Mouse (Mus musculus) embryonic facial prominence, embryonic 12.5 days (tissue): Measurements from ENCODE around the gene BC049352. TPM values are rescaled to one million over a fixed set of nuclear protein-coding genes. Genes with fewer than 3 reads are reported as not detected.

Experiments
- ATAC-seq: fragments of 200-750 bp; cut with Nextera tagmentation; 2 replicates; pipeline ENCODE4 v1.8.0; 2017; ENCODE audit not compliant: insufficient number of reproducible peaks, insufficient read depth, low FRiP score, low TSS enrichment
- H3K27ac ChIP-seq: fragments of 300-500 bp; sonication (generic); 2 replicates; pipeline ENCODE4 v1.5.1; 2016; ENCODE audit warnings: mild to moderate bottlenecking
- H3K27me3 ChIP-seq: fragments of 300-500 bp; sonication (generic); 2 replicates; pipeline ENCODE4 v1.6.1; 2016; ENCODE audit warnings: mild to moderate bottlenecking, moderate library complexity
- H3K36me3 ChIP-seq: fragments of 300-500 bp; sonication (generic); 2 replicates; pipeline ENCODE4 v1.6.1; 2016; ENCODE audit warnings: mild to moderate bottlenecking
- H3K4me1 ChIP-seq: fragments of 300-500 bp; sonication (generic); 2 replicates; pipeline ENCODE4 v1.6.1; 2016
- H3K4me2 ChIP-seq: fragments of 300-500 bp; sonication (generic); replicated peaks from 2 replicates; pipeline ENCODE4 v1.6.1; 2016; ENCODE audit warnings: mild to moderate bottlenecking, moderate library complexity
- H3K4me3 ChIP-seq: fragments of 300-500 bp; sonication (generic); 2 replicates; pipeline ENCODE4 v1.5.1; 2016; ENCODE audit warnings: mild to moderate bottlenecking
- H3K9ac ChIP-seq: fragments of 300-500 bp; sonication (generic); 2 replicates; pipeline ENCODE4 v1.6.1; 2016; ENCODE audit warnings: mild to moderate bottlenecking, moderate library complexity
- H3K9me3 ChIP-seq: fragments of 300-500 bp; sonication (generic); 2 replicates; pipeline ENCODE4 v1.6.1; 2016; ENCODE audit warnings: mild to moderate bottlenecking, moderate library complexity
- WGBS: fragments of 180-500 bp; shearing (Covaris S2); methylation state at CpG from one replicate; pipeline ENCODE4 v1.1.7; 2016; 5-methylcytosine and 5-hydroxymethylcytosine counted together
- polyA plus RNA-seq: library from polyadenylated mRNA; unstranded; fragments of >200 nt; fragmentation: Nextera tagmentation; extraction: Ambion mirVana; gene quantifications from 2 replicates; pipeline ENCODE4 v1.2.1, GENCODE M21; 2016

The BC049352 gene
- polyA plus RNA-seq, 1 experiment from 2014 or later: 0.36 TPM

GRCm38 (mm10) chr9:45153361-45153760 is 28.4 kb upstream of the BC049352 start:
- H3K27me3 ChIP-seq: peaks cover 13% of the 10 kb centered on the region; the same call in 1 of the 2 replicates
- ATAC-seq: no peak
- no peaks in the 10 kb centered on the region for H3K4me1 ChIP-seq
- H3K27ac ChIP-seq: no peak overlapping the region
- no peak overlapping the region for H3K4me2 ChIP-seq
- no peak overlapping the region for H3K9ac ChIP-seq
- no peak overlapping the region for H3K4me3 ChIP-seq
- H3K36me3 ChIP-seq: no peaks in the 10 kb centered on the region
- no peaks in the 10 kb centered on the region for H3K9me3 ChIP-seq
- WGBS: 77% methylated on average over 7 of the region's 7 CpGs

GRCm38 (mm10) chr9:45167903-45168302 is 13.9 kb upstream of the BC049352 start:
- no peaks in the 10 kb centered on the region for H3K27me3 ChIP-seq
- WGBS: 79% methylated on average over 5 of the region's 5 CpGs
- no peaks in the 10 kb centered on the region for H3K4me1 ChIP-seq
- H3K9me3 ChIP-seq: no peaks in the 10 kb centered on the region
- ATAC-seq: no peak
- no peak overlapping the region for H3K27ac ChIP-seq
- H3K4me3 ChIP-seq: no peak overlapping the region
- H3K36me3 ChIP-seq: no peaks in the 10 kb centered on the region
- no peak overlapping the region for H3K9ac ChIP-seq
- H3K4me2 ChIP-seq: no peak overlapping the region

GRCm38 (mm10) chr9:45170150-45170549 is 11.7 kb upstream of the BC049352 start:
- Histone ChIP-seq H3K4me2 (no peak overlapping the region), H3K9me3 (no peaks in the 10 kb centered on the region), H3K36me3 (no peaks in the 10 kb centered on the region), H3K27me3 (no peaks in the 10 kb centered on the region), H3K4me1 (no peaks in the 10 kb centered on the region), H3K27ac (no peak overlapping the region), H3K9ac (no peak overlapping the region), H3K4me3 (no peak overlapping the region)
- no peak for ATAC-seq
- WGBS: 86% methylated on average over 5 of the region's 5 CpGs

DNA sequence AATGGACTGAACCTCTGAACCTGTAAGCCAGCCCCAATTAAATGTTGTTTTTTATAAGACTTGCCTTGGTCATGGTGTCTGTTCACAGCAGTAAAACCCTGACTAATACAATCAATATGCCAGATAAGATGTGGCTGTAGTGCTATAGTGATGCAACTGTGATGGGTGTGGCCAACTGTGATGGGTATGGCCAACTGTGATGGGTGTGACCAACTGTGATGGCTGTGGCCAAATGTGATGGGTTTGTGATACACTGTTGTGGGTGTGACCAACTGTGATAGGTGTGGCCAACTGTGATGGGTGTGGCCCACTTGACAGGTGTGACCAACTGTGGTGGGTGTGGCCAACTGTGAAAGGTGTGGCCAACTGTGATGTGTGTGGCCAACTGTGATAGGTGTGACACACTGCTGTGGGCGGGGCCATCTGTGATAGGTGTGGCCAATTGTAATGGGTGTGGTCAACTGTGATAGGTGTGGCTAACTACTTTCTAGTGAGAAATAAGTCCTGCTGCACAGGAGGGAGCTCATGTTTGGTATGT is 10.7 kb upstream of the BC049352 start:
- H3K4me3 ChIP-seq: no peak overlapping the region
- no peak for ATAC-seq
- no peak overlapping the region for H3K27ac ChIP-seq
- no peaks in the 10 kb centered on the region for H3K9me3 ChIP-seq
- no peaks in the 10 kb centered on the region for H3K36me3 ChIP-seq
- no peaks in the 10 kb centered on the region for H3K27me3 ChIP-seq
- no peak overlapping the region for H3K9ac ChIP-seq
- WGBS: 74% methylated on average over 1 of the region's 1 CpGs
- H3K4me2 ChIP-seq: no peak overlapping the region
- H3K4me1 ChIP-seq: no peaks in the 10 kb centered on the region

DNA sequence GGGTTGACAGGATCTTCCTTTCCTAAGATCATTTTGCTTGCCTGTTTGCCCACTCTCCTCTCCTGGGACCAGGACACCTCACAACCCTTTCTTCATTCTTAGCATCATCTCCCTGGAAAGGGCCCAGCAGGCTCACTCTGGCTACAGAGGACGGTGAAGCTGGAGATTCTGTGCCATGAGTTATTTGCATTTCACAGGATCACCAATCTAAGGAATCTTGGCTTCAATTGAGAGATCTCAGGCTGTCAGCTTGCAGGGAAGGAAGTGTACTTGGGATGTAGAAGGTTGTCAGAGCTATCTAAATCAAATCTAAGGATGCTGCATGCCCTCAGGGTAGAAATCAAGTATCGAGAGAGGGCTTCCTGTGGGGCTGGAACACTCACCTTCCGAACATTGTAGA is 8.3 kb upstream of the BC049352 start:
- no peak for ATAC-seq
- no peak overlapping the region for H3K9ac ChIP-seq
- H3K27me3 ChIP-seq: no peaks in the 10 kb centered on the region
- H3K36me3 ChIP-seq: no peaks in the 10 kb centered on the region
- H3K4me2 ChIP-seq: no peak overlapping the region
- H3K27ac ChIP-seq: no peak overlapping the region
- WGBS: 60% methylated on average over 3 of the region's 3 CpGs
- H3K4me3 ChIP-seq: no peak overlapping the region
- no peaks in the 10 kb centered on the region for H3K4me1 ChIP-seq
- H3K9me3 ChIP-seq: no peaks in the 10 kb centered on the region

GRCm38 (mm10) chr9:45179282-45179681 is 2.5 kb upstream of the BC049352 start:
- H3K27ac ChIP-seq: no peak overlapping the region
- no peaks in the 10 kb centered on the region for H3K27me3 ChIP-seq
- no peaks in the 10 kb centered on the region for H3K9me3 ChIP-seq
- no peak overlapping the region for H3K4me3 ChIP-seq
- no peaks in the 10 kb centered on the region for H3K36me3 ChIP-seq
- H3K4me1 ChIP-seq: no peaks in the 10 kb centered on the region
- WGBS: 84% methylated on average over 5 of the region's 5 CpGs
- no peak for ATAC-seq
- H3K9ac ChIP-seq: no peak overlapping the region
- no peak overlapping the region for H3K4me2 ChIP-seq

GRCm38 (mm10) chr9:45182521-45182920 is 714 bp downstream of the BC049352 start:
- Histone ChIP-seq H3K27ac (no peak overlapping the region), H3K9me3 (no peaks in the 10 kb centered on the region), H3K9ac (no peak overlapping the region), H3K4me2 (no peak overlapping the region), H3K4me3 (no peak overlapping the region), H3K27me3 (no peaks in the 10 kb centered on the region), H3K4me1 (no peaks in the 10 kb centered on the region), H3K36me3 (no peaks in the 10 kb centered on the region)
- no peak for ATAC-seq
- WGBS: 53% methylated on average over 3 of the region's 3 CpGs

- Histone ChIP-seq H3K4me2 (no peak overlapping the region), H3K9ac (no peak overlapping the region), H3K27ac (no peak overlapping the region), H3K4me1 (no peaks in the 10 kb centered on the region), H3K4me3 (no peak overlapping the region), H3K36me3 (no peaks in the 10 kb centered on the region), H3K27me3 (no peaks in the 10 kb centered on the region), H3K9me3 (no peaks in the 10 kb centered on the region)
- WGBS: 77% methylated on average over 6 of the region's 6 CpGs
- ATAC-seq: no peak
These were observed 1.5 kb downstream of the BC049352 start for GRCm38 (mm10) chr9:45183266-45183665.

- H3K4me2 ChIP-seq: no peak overlapping the region
- ATAC-seq: no peak
- H3K9me3 ChIP-seq: no peaks in the 10 kb centered on the region
- H3K36me3 ChIP-seq: no peaks in the 10 kb centered on the region
- H3K4me1 ChIP-seq: no peaks in the 10 kb centered on the region
- no peak overlapping the region for H3K4me3 ChIP-seq
- H3K27me3 ChIP-seq: no peaks in the 10 kb centered on the region
- 81% methylated on average over 4 of the region's 4 CpGs for WGBS
- no peak overlapping the region for H3K9ac ChIP-seq
- no peak overlapping the region for H3K27ac ChIP-seq
These were observed 3.4 kb downstream of the BC049352 start for GRCm38 (mm10) chr9:45185250-45185649.

- no peaks in the 10 kb centered on the region for H3K9me3 ChIP-seq
- H3K9ac ChIP-seq: no peak overlapping the region
- no peak overlapping the region for H3K4me3 ChIP-seq
- ATAC-seq: no peak
- H3K4me2 ChIP-seq: no peak overlapping the region
- H3K36me3 ChIP-seq: no peaks in the 10 kb centered on the region
- H3K27ac ChIP-seq: no peak overlapping the region
- H3K4me1 ChIP-seq: no peaks in the 10 kb centered on the region
- 83% methylated on average over 10 of the region's 10 CpGs for WGBS
- H3K27me3 ChIP-seq: no peaks in the 10 kb centered on the region
These were observed 7.1 kb downstream of the BC049352 start for GRCm38 (mm10) chr9:45188570-45189563.

- Histone ChIP-seq H3K4me3 (no peak overlapping the region), H3K4me2 (no peak overlapping the region), H3K9me3 (no peaks in the 10 kb centered on the region), H3K4me1 (no peaks in the 10 kb centered on the region), H3K9ac (no peak overlapping the region), H3K27me3 (no peaks in the 10 kb centered on the region), H3K36me3 (no peaks in the 10 kb centered on the region), H3K27ac (no peak overlapping the region)
- 89% methylated on average over 4 of the region's 4 CpGs for WGBS
- ATAC-seq: no peak
These were observed 7.9 kb downstream of the BC049352 start for GRCm38 (mm10) chr9:45189661-45190174.

DNA sequence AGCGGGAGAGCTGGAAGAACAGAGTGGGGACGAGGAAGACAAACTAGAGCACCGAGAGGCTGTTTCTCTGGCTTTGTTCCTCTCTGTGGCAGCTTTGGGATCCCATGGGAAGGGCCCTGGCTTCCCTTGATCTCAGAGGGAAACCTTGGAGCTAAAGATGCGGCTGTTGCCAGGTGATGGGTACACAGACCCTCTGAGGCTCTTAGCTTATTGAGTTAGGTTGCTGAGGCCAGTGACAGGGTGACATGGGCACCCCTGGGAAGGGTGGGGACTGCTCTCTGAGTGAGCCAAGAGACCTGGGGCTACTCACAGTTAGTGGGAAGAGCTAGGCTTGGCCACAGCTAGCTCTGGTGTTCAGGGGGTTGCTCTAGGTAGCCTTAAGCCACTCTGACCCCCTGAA is 13.7 kb downstream of the BC049352 start:
- no peaks in the 10 kb centered on the region for H3K4me1 ChIP-seq
- no peaks in the 10 kb centered on the region for H3K27me3 ChIP-seq
- H3K9ac ChIP-seq: no peak overlapping the region
- no peak overlapping the region for H3K27ac ChIP-seq
- no peaks in the 10 kb centered on the region for H3K36me3 ChIP-seq
- no peak overlapping the region for H3K4me3 ChIP-seq
- no peak overlapping the region for H3K4me2 ChIP-seq
- no peak for ATAC-seq
- H3K9me3 ChIP-seq: no peaks in the 10 kb centered on the region
- 71% methylated on average over 4 of the region's 4 CpGs for WGBS
